Mouse (Mus musculus): ENCODE measurements around the gene Spata25. TPM values are rescaled to one million over a fixed set of nuclear protein-coding genes. Genes with fewer than 3 reads are reported as not detected.
"Not testable (repeated sequence)": the region's sequence is repeated elsewhere in the genome, so short reads cannot be mapped to it uniquely, and the experiment has no call there.

The Spata25 gene
- polyA plus RNA-seq, 1 experiment from 2014 or later, result not detected

- peak overlapping the region; percentile 73; the same call in 1 of the 2 replicates for H3K9ac ChIP-seq
- H3K27me3 ChIP-seq, result no peaks in the 10 kb centered on the region
- H3K4me3 ChIP-seq, result peak overlapping the region; percentile 87
- peak overlapping the region; percentile 58 for H3K4me2 ChIP-seq
- 85% methylated on average over 16 of the region's 16 CpGs for WGBS
- H3K9me3 ChIP-seq, result no peaks in the 10 kb centered on the region
- no peak for ATAC-seq (ENCODE audit: insufficient number of reproducible peaks, low FRiP score, low TSS enrichment, low read depth)
- H3K4me1 ChIP-seq, result peaks cover 20% of the 10 kb centered on the region
- H3K36me3 ChIP-seq, result peaks cover 33% of the 10 kb centered on the region
- H3K27ac ChIP-seq, result no peak overlapping the region
Measured at GRCm38 (mm10) chr2:164803201-164803920, 25.0 kb downstream of the Spata25 start.

DNA sequence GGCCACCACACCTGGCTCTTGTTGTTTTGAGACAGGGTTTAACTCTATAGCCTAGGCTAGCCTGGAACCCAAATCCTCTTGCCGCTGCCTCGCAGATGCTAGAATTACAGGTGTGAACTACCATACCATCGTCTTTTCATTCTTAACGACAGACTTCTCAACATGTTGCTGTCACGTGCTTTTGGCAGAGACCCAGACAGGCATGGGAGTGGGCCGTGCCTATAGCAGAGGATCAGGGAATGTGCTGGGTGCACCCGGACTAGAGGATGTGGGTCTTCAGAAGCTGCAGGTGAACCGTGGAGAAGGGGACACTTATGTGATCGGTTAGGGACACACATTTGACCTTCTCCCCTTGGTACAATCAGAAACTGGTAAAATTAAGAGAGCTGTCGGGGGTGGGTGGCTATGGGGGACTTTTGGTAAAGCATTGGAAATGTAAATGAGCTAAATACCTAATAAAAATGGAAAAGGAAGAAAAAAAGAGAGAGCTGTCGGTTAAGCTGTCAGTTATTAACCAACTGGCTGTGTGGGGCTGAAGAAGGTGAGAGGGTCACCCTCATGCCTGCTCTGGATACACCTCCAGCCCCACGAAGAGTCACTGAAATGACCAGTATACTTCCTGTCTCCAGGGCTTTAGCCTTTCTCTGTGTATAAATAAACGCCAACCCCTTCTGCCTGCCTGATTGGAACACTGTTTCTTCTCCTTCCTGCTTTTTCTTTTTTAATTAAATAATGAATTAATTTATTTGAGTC lies 27.9 kb downstream of the Spata25 start:
- Histone ChIP-seq H3K4me2 (no peak overlapping the region), H3K36me3 (peaks cover 50% of the 10 kb centered on the region), H3K27ac (no peak overlapping the region), H3K9ac (no peak overlapping the region), H3K9me3 (no peaks in the 10 kb centered on the region), H3K27me3 (no peaks in the 10 kb centered on the region), H3K4me3 (no peak overlapping the region), H3K4me1 (peaks cover 14% of the 10 kb centered on the region)
- 88% methylated on average over 13 of the region's 13 CpGs for WGBS
- no peak for ATAC-seq (ENCODE audit: insufficient number of reproducible peaks, low FRiP score, low TSS enrichment, low read depth)

DNA sequence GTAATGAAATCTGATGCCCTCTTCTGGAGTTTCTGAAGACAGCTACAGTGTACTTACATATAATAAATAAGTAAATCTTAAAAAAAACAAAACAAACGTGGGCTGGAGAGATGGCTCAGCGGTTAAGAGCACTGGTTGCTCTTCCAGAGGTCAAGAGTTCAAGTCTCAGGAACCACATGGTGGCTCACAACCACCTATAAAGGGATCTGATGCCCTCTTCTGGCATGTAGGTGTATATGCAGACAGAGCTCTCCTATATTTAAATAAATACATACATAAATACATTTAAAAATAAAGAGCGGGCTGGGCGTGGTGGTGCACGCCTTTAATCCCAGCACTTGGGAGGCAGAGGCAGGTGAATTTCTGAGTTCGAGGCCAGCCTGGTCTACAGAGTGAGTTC lies 29.8 kb downstream of the Spata25 start:
- not testable (repeated sequence) for H3K27me3 ChIP-seq; ATAC-seq (ENCODE audit: insufficient number of reproducible peaks, low FRiP score, low TSS enrichment, low read depth); H3K4me2 ChIP-seq; H3K9ac ChIP-seq; H3K4me3 ChIP-seq; H3K9me3 ChIP-seq; H3K27ac ChIP-seq; H3K4me1 ChIP-seq
- WGBS, result 84% methylated on average over 6 of the region's 6 CpGs
- peaks cover 65% of the 10 kb centered on the region for H3K36me3 ChIP-seq

DNA sequence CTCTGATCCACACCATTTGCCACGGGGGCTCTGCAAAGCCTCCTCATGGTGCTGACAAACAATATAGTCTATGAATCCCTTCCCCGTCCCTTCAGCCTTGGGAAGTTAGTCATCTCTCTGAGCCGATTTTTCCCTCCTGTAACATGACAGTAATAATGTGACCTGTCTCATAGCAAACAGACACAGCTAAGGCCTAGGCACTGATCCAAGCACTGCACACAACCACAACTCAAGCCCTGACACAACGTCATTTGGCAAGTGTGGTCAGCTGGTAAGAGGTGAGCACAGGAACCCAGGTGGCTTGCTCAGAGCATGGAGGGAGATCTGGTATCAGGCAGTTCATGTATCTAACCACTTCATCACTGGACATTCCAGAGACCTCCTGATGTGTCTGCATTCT lies 32.5 kb downstream of the Spata25 start:
- WGBS, result 73% methylated on average over 4 of the region's 4 CpGs
- H3K4me3 ChIP-seq, result no peak overlapping the region
- no peak overlapping the region for H3K27ac ChIP-seq
- H3K4me1 ChIP-seq, result no peaks in the 10 kb centered on the region
- no peak overlapping the region for H3K9ac ChIP-seq
- peaks cover 78% of the 10 kb centered on the region for H3K36me3 ChIP-seq
- H3K9me3 ChIP-seq, result no peaks in the 10 kb centered on the region
- H3K4me2 ChIP-seq, result no peak overlapping the region
- ATAC-seq (ENCODE audit: insufficient number of reproducible peaks, low FRiP score, low TSS enrichment, low read depth), result no peak
- H3K27me3 ChIP-seq, result no peaks in the 10 kb centered on the region

DNA sequence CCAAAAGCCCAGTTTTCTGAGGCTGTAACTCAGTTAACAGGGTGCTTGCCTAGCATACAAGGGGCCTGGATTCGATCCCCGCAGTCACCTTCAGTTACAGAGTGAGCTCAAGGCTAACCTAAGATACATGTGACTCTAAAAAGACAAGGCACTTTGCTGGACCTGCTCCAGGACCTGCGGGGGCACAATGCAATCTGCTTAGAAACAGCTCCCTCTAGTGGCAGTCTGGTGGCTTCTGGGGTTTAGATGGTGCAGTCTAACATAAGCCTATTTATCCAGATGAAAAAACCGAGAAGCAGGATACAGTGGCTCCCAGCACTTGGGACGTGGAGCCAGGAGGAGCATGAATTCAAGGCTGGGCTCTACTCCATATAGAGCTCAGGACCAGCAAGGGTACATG lies 34.0 kb downstream of the Spata25 start:
- WGBS, result 25% methylated on average over 5 of the region's 5 CpGs
- Histone ChIP-seq H3K36me3 (peaks cover 72% of the 10 kb centered on the region), H3K9ac (no peak overlapping the region), H3K4me3 (no peak overlapping the region), H3K4me1 (no peaks in the 10 kb centered on the region), H3K9me3 (no peaks in the 10 kb centered on the region), H3K27me3 (no peaks in the 10 kb centered on the region), H3K27ac (no peak overlapping the region), H3K4me2 (no peak overlapping the region)
- ATAC-seq (ENCODE audit: insufficient number of reproducible peaks, low FRiP score, low TSS enrichment, low read depth), result no peak

GRCm38 (mm10) chr2:164793772-164794171 lies 34.6 kb downstream of the Spata25 start:
- H3K9ac ChIP-seq, result no peak overlapping the region
- peaks cover under 1% of the 10 kb centered on the region; the same call in 1 of the 2 replicates for H3K4me1 ChIP-seq
- 88% methylated on average over 2 of the region's 2 CpGs for WGBS
- H3K36me3 ChIP-seq, result peaks cover 71% of the 10 kb centered on the region
- ATAC-seq (ENCODE audit: insufficient number of reproducible peaks, low FRiP score, low TSS enrichment, low read depth), result no peak
- no peak overlapping the region for H3K4me3 ChIP-seq
- H3K27me3 ChIP-seq, result no peaks in the 10 kb centered on the region
- no peak overlapping the region for H3K4me2 ChIP-seq
- H3K27ac ChIP-seq, result no peak overlapping the region; the same call in 1 of the 2 replicates
- H3K9me3 ChIP-seq, result no peaks in the 10 kb centered on the region

DNA sequence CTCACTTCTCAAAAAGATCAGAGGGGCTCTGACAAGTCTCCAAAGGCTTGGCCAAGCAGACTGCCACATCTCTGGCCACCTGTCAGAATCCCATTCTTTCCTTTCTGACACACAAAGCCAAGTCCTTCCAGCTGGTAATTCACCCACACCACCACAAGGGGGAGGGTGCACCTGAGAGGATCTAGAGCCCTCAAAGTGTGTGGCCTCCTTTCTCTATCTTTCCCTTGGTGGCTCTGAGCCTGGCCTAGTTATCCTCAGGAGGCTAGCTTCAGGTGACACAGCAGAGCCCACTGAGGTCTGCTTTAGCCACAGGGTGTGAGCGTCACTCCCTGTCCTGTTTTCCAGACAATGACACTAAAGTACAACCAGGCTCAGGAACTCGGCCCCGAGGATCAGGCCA lies 35.1 kb downstream of the Spata25 start:
- Histone ChIP-seq H3K4me2 (no peak overlapping the region), H3K9ac (no peak overlapping the region), H3K9me3 (no peaks in the 10 kb centered on the region), H3K27me3 (no peaks in the 10 kb centered on the region), H3K27ac (no peak overlapping the region; the same call in 1 of the 2 replicates), H3K4me1 (peaks cover 6% of the 10 kb centered on the region), H3K4me3 (no peak overlapping the region), H3K36me3 (peaks cover 72% of the 10 kb centered on the region)
- 82% methylated on average over 3 of the region's 3 CpGs for WGBS
- ATAC-seq (ENCODE audit: insufficient number of reproducible peaks, low FRiP score, low TSS enrichment, low read depth), result no peak

DNA sequence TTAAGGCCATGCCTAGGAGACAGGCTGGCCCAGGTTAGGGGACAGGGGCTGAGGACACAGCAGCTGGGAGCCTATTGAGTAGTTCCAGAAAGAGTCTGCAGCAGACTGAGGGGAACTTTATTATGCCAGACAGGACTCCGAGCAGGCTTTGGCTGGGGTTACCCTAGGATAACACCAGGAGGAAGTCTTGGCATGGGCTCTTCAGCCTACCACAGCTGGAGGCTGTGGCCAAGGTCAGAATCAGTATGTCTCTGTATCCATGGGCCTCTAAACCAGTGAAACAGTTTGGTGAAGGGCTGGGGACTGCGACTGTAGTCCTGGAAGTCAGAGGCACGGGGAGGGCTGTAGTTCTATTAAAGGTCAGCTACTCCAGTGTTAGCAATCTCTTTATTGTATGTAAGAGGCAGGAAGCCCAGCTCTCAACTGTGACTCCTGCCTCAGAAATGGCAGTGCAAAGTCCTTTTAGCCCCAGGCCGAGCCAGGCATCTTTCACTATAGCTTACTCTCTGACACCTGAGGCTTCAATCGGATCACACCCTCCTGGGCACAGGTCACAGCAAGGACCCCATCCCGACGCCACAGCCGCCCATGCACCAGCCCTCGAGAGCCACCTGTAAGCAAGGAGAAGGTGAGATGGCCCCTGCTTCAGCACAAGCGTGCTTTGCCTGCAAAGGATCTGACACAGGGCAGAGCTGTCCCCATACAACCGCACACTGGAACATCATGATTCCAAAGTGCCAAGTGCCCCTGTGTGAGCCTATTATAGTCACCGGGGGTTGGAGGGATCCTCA lies 35.7 kb downstream of the Spata25 start:
- H3K4me1 ChIP-seq, result peaks cover 10% of the 10 kb centered on the region
- WGBS, result 88% methylated on average over 12 of the region's 12 CpGs
- H3K4me3 ChIP-seq, result no peak overlapping the region
- H3K9me3 ChIP-seq, result no peaks in the 10 kb centered on the region
- ATAC-seq (ENCODE audit: insufficient number of reproducible peaks, low FRiP score, low TSS enrichment, low read depth), result no peak
- H3K27me3 ChIP-seq, result no peaks in the 10 kb centered on the region
- H3K27ac ChIP-seq, result no peak overlapping the region
- no peak overlapping the region for H3K9ac ChIP-seq
- H3K36me3 ChIP-seq, result peaks cover 72% of the 10 kb centered on the region
- no peak overlapping the region for H3K4me2 ChIP-seq

DNA sequence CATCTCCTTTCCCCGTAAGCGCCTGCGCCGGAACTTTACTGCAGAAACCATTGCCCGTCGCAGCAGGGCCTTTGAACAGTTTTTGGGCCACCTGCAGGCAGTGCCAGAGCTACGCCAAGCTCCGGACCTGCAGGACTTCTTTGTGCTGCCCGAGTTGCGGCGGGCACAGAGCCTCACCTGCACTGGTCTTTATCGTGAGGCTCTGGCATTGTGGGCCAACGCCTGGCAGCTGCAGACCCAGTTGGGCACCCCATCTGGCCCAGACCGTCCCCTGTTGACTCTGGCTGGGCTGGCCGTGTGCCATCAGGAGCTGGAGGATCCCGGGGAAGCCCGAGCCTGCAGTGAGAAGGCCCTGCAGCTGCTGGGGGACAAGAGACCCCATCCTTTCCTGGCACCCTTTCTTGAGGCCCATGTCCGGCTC lies 36.5 kb downstream of the Spata25 start:
- ATAC-seq (ENCODE audit: insufficient number of reproducible peaks, low FRiP score, low TSS enrichment, low read depth), result no peak
- no peak overlapping the region for H3K27ac ChIP-seq
- H3K36me3 ChIP-seq, result peaks cover 69% of the 10 kb centered on the region
- peaks cover 17% of the 10 kb centered on the region for H3K4me1 ChIP-seq
- no peak overlapping the region for H3K4me3 ChIP-seq
- no peaks in the 10 kb centered on the region for H3K27me3 ChIP-seq
- 86% methylated on average over 18 of the region's 18 CpGs for WGBS
- H3K9me3 ChIP-seq, result no peaks in the 10 kb centered on the region
- no peak overlapping the region for H3K4me2 ChIP-seq
- no peak overlapping the region for H3K9ac ChIP-seq

DNA sequence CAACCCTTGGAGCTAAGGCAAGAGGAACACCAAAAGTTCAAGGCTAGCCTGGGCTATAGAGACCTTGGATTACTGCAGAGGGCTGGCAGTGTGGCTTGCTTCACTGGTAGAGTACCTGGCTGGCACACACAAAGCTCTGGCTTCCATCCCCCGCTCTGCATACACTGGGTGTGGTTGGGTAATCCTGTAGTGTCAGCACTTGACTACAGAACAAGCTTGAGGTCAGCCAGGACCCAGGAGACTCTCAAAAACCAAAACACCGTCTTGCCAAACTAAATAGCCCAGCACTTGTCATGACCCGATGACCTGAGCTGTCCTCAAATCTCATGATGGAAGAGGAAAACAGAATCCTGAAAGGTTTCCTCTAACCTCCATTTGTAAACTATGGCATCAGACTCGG lies 37.9 kb downstream of the Spata25 start:
- Histone ChIP-seq H3K9ac (no peak overlapping the region), H3K4me1 (peaks cover 20% of the 10 kb centered on the region), H3K4me3 (no peak overlapping the region), H3K9me3 (no peaks in the 10 kb centered on the region), H3K4me2 (no peak overlapping the region), H3K27me3 (no peaks in the 10 kb centered on the region), H3K27ac (no peak overlapping the region), H3K36me3 (peaks cover 55% of the 10 kb centered on the region)
- no peak for ATAC-seq (ENCODE audit: insufficient number of reproducible peaks, low FRiP score, low TSS enrichment, low read depth)
- WGBS, result 81% methylated on average over 4 of the region's 4 CpGs

DNA sequence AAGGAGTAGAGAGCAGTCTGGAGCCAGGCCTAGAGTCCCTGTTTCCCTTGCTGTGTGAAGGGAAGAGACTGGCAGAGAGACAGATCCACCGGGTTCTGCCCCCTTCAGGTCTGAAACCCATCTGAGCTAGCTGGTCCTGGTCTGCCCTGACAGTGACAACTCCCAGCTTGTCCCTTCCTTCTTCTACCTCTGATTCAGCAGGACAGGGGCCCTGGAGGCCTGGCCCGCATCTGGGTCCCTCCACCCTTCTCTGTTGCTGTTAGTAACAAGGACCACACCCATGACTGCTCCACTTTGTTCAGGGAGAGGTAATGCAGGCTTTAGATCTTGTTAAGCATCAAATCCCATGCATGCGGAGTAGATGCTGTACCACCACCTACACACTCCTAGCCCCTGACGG lies 39.9 kb downstream of the Spata25 start:
- Histone ChIP-seq H3K4me1 (peaks cover 27% of the 10 kb centered on the region), H3K27me3 (no peaks in the 10 kb centered on the region), H3K27ac (no peak overlapping the region), H3K9me3 (no peaks in the 10 kb centered on the region), H3K4me3 (no peak overlapping the region), H3K36me3 (peaks cover 38% of the 10 kb centered on the region), H3K9ac (no peak overlapping the region), H3K4me2 (no peak overlapping the region)
- ATAC-seq (ENCODE audit: insufficient number of reproducible peaks, low FRiP score, low TSS enrichment, low read depth), result no peak
- WGBS, result 65% methylated on average over 4 of the region's 4 CpGs

GRCm38 (mm10) chr2:164787779-164788178 lies 40.6 kb downstream of the Spata25 start:
- H3K4me3 ChIP-seq, result no peak overlapping the region
- no peak for ATAC-seq (ENCODE audit: insufficient number of reproducible peaks, low FRiP score, low TSS enrichment, low read depth)
- no peak overlapping the region for H3K9ac ChIP-seq
- no peaks in the 10 kb centered on the region for H3K27me3 ChIP-seq
- no peak overlapping the region for H3K4me2 ChIP-seq
- H3K4me1 ChIP-seq, result peaks cover 27% of the 10 kb centered on the region
- no peak overlapping the region for H3K27ac ChIP-seq
- peaks cover 32% of the 10 kb centered on the region for H3K36me3 ChIP-seq
- WGBS, result 79% methylated on average over 10 of the region's 10 CpGs
- no peaks in the 10 kb centered on the region for H3K9me3 ChIP-seq

Measured in limb, embryonic 15.5 days (tissue).